Mouse (Mus musculus) duodenum, adult 2 months (tissue): Measurements from ENCODE around the gene Mtg1. TPM values are rescaled to one million over a fixed set of nuclear protein-coding genes. Genes with fewer than 3 reads are reported as not detected.

Experiments used
- polyA plus RNA-seq: library from polyadenylated mRNA; depleted of rRNA; stranded (reverse); fragments of >200 nt; gene quantifications from 2 replicates; pipeline ENCODE4 v1.2.3, GENCODE M21; 2012; ENCODE audit warnings: low replicate concordance; rRNA removed

Gene Mtg1
- 10.6 and 12.4 TPM in 2 replicates for polyA plus RNA-seq

GRCm38 (mm10) chr7:140137135-140138020 is at the start of gene Mtg1:
Gene Mtg1 (plus strand): TSS chr7:140137564.

DNA sequence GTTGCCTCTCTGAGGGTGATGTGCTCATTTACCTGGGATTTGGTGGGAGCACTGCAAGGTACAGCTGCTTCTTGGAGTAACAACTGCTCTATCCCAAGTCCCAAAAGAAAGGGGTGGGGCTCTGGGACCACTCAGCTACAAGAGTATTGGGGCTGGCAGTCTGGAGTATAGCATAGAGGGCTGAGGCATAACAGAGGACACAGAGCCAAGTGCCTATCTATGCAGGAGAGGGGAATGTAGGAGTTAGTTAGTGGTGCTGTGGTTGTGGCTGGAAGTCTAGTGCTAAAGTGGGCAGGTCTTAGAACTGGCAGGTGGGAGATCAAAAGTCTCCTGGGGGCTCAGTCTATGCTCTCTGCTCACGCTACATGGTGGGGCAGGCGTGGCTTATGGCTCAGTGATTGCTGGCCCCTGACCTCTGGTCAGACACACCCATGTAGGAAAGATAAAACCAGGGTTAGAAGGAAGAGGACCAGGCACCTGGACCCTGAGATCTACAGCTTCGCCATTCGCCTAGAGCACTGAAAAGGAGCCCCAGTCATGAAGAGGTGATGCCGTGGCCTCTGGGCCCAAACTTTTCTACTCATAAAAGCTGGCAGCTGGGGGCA is 44.3 kb upstream of the Mtg1 start, which contains the start of gene Prap1:
TSS of gene Prap1 (plus strand) at position 472 of the 605 bp plus-strand sequence.

GRCm38 (mm10) chr7:140101993-140102860 is 35.1 kb upstream of the Mtg1 start, which contains the start of gene Fuom:
Gene Fuom (minus strand): TSS chr7:140102441.

DNA sequence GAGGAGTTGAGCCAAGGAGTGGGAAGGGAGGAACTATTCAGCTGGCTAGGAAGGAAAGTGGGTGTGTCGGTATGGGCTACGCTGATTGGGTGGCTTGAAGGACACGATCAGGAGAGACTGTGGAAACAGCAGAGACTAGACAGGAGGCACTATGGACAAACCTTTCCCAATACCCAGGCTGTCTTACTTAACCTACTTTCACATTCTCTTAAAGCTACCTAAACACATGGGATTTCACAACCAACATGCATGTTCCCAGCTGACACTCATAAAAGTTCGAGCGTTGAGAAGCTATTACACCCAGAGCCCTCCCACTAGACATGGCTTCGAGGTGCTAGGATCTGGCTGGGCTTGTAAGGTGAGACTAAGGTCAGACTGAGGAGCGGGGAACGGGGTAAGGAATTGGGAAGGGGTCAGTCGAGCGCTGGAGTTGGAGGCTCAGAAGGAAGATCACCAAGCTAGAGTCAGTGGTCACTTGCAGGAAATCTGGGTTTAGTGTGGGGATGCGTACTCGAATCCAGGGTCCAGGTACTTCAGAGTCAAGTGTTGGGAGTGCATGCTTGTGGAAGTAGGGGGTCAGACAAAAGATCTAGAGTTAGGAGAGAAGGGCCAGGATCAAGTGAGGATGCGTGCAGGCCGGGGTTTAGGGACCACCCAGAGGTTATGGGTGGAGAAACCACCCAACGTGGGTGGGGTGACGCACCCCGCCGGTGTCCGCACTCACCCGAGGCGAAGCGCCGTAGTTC is 21.6 kb upstream of the Mtg1 start, which contains the start of gene Paox:
TSS of gene Paox (plus strand) at position 217 of the 746 bp plus-strand sequence.

DNA sequence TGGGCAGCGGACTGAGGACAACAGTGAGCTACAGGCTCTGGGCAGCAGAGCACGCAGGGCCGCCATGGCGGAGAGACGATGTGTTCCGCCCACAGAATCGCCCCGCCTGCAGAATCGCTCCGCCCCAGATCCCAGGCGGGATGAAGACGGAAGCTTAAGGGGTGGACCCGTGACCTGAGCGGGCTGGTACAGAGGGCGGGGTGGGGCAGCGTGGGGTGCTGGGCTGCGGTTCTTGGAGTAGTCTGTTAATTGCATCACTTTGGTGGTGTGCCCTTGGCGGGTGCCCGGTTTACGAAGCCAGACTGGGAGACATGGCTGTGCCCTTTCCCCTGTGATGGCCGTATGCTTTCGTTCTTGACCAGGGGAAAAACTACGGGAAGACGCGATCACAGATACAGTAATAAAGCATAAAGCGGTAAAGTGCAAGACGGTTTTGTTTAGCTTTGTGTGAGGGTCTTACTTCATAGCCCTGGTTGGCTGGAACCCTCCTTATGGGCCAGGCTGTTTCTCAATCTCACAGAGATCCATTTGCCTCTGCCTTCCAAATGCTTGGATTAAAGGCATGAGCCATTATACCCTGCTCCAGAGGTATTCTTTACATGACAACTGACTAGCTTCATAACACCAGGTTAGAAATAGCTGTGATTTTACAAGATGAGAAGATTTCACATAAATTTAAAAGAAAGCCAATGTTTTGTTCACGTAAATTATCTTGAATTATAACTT is 20.9 kb upstream of the Mtg1 start, which contains the start of gene Echs1:
TSS of gene Echs1 (minus strand) at position 148 of the 726 bp plus-strand sequence.

GRCm38 (mm10) chr7:140154218-140154927 is 17.0 kb downstream of the Mtg1 start, which contains the start of gene Sprn:
Gene Sprn (minus strand): TSS chr7:140154877.

DNA sequence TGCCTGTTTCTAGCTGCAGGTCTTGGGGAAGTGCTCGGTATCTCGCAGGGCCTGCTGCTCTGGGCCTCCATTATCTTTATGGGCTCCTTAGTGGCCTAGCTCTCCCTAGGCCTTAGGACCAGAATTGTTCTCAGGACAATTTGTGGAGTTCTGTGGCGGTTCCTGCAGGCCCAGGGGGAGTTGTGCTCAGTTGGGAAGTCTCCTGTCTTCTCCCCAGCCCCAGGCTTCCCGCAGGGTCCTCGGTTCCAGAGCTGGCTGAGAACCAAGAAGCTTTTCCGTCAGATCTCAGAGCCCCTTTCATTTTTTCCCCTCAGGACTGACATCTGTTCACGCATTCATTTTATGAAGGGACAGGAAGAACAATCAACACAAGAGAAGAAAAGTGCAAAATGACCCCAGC is 27.3 kb downstream of the Mtg1 start, which contains the start of gene Olfr522:
TSS of gene Olfr522 (minus strand) at position 101 of the 400 bp plus-strand sequence.

DNA sequence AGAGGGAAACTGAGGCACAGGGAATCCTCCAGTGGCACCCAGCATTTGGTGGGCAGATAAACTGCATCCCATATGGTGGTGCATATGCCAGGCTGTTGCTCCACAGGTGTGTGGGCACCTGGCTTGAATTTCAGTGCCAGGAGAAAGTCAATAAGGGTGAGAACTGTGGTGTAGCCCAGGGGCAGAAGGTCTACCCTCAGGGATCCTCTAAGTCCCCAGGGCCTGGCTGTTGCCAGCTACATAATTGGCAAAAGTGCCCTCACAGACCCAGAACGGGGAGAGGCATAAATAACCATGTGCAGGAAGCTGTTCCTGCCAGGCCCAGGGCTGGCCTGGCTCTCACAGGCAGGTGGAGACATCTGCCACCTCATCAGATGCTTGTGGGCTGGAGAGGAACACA is 35.6 kb downstream of the Mtg1 start, which contains the start of gene Olfr523:
TSS of gene Olfr523 (plus strand) at position 282 of the 400 bp plus-strand sequence.

Other genes starting within 250 kb of the Mtg1 start
- gene Kndc1, start 242.9 kb upstream of the Mtg1 start, polyA plus RNA-seq: 0.09 and 0.26 TPM in 2 replicates
- gene Utf1, start 193.8 kb upstream of the Mtg1 start, polyA plus RNA-seq: 0.15 and 0.31 TPM in 2 replicates
- gene 6430531B16Rik, start 158.8 kb upstream of the Mtg1 start, polyA plus RNA-seq: not detected in 2 replicates
- 2.7 and 3.5 TPM in 2 replicates for gene Adam8, start 145.0 kb upstream of the Mtg1 start, polyA plus RNA-seq
- gene Zfp511, start 101.2 kb upstream of the Mtg1 start, polyA plus RNA-seq: 29.4 and 50.0 TPM in 2 replicates
- gene Tubgcp2, start 100.9 kb upstream of the Mtg1 start, polyA plus RNA-seq: 4.7 and 8.3 TPM in 2 replicates
- gene Msx3, start 88.5 kb upstream of the Mtg1 start, polyA plus RNA-seq: 0.11 and 0.40 TPM in 2 replicates
- gene Caly, start 55.0 kb upstream of the Mtg1 start, polyA plus RNA-seq: 1.7 and 2.3 TPM in 2 replicates
- gene Prap1, start 44.2 kb upstream of the Mtg1 start, polyA plus RNA-seq: 4,118 and 5,120 TPM in 2 replicates
- gene Fuom, start 35.1 kb upstream of the Mtg1 start, polyA plus RNA-seq: 107 and 181 TPM in 2 replicates
- gene Paox, start 21.8 kb upstream of the Mtg1 start, polyA plus RNA-seq: 9.4 and 15.4 TPM in 2 replicates
- gene Echs1, start 21.1 kb upstream of the Mtg1 start, polyA plus RNA-seq: 40.4 and 41.0 TPM in 2 replicates
- gene Sprn, start 17.3 kb downstream of the Mtg1 start, polyA plus RNA-seq: 0.14 and 0.32 TPM in 2 replicates
- gene Olfr522, start 27.2 kb downstream of the Mtg1 start, polyA plus RNA-seq: not detected in 2 replicates
- gene Olfr523, start 35.7 kb downstream of the Mtg1 start, polyA plus RNA-seq: not detected in 2 replicates
- 0.17 TPM in 1 of 2 replicates, not detected in the other for gene Olfr524, start 68.4 kb downstream of the Mtg1 start, polyA plus RNA-seq
- gene Cd163l1, start 80.7 kb downstream of the Mtg1 start, polyA plus RNA-seq: 0.35 and 0.38 TPM in 2 replicates
- 0.14 and 0.21 TPM in 2 replicates for gene 5830411N06Rik, start 109.7 kb downstream of the Mtg1 start, polyA plus RNA-seq
- gene Olfr525, start 183.3 kb downstream of the Mtg1 start, polyA plus RNA-seq: not detected in 2 replicates
- gene Olfr527, start 196.5 kb downstream of the Mtg1 start, polyA plus RNA-seq: not detected in 2 replicates
- gene Olfr60, start 224.1 kb downstream of the Mtg1 start, polyA plus RNA-seq: 0.41 and 0.62 TPM in 2 replicates
- gene Olfr530, start 238.8 kb downstream of the Mtg1 start, polyA plus RNA-seq: 0.13 TPM in 1 of 2 replicates, not detected in the other